Mouse (Mus musculus) left cerebral cortex, adult 2 months (tissue): Measurements from ENCODE around the gene Nln. TPM values are rescaled to one million over a fixed set of nuclear protein-coding genes. Genes with fewer than 3 reads are reported as not detected.

Experiments used
- DNase-seq, 2 experiments: peaks; one replicate each; pipeline ENCODE4 v3.0.0; 2021 to 2022; ENCODE audit warnings: low spot score in 2 of 2, mixed read lengths in 1 of 2; ENCODE audit errors: extremely low spot score in 1 of 2
- H3K27ac ChIP-seq: fragments of 200-600 bp; 2 replicates; pipeline ENCODE4 v1.8.1; 2022
- H3K4me3 ChIP-seq: fragments of 200-600 bp; 2 replicates; pipeline ENCODE4 v1.8.1; 2022
- CTCF ChIP-seq: fragments of 200-600 bp; IDR thresholded peaks from 2 replicates; pipeline ENCODE4 v1.8.1; 2022; ENCODE audit warnings: antibody characterized with exemption, mild to moderate bottlenecking, moderate library complexity
- intact Hi-C: fragments of 180-260 bp; cut with DNase I; formaldehyde crosslinking; loops from one replicate; pipeline ENCODE4 v1.15.1; 2025
- total RNA-seq, 2 experiments: library from RNA; stranded (reverse); gene quantifications; 2 replicates each; pipeline ENCODE4 v1.2.3; 2021

Nln gene
- total RNA-seq, 2 experiments from 2014 or later = 24.1 to 27.0 TPM

DNA sequence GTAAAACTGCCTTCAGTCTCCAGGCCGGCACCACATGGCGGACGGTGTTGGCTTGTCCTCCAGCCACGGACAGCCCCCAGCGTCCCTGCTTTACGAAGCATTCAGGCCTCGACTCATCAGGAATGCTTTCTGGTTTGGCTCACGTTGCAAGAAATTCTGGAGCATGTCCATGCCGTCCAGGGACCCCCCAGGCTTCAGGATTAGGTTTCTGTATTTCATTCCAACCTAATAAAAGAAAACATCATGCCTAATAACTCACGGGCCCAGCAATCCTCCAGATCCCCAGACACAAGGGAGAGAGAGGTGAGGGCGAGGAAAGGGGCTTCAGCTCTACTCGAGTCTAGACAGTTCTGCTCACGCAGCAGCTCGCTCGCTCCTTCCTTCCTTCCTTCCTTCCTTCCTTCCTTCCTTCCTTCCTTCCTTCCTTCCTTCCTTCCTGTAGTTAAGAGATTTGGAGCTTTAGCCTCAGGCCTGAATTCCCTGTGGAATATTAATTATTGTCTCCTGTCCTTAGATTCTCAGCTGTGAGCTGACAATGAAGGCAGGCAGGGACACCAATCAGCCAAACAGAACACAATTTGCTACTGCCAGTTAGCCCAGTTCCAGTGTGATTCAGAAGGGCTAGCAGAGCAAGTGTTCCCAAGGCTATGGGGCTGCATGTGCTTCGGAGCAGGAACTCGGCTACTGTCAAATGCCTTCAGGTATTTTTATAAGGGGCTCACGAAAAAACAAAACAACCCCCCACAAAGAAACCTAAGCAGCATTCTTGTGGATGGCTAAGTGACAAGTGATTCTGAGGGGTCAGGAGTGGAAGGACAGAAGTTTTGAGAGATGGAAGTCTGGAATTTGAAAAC, 84.3 kb downstream of the Nln start:
- no peak for TF ChIP-seq CTCF
- intact Hi-C loops = no loop called here
- Histone ChIP-seq H3K27ac (peak overlapping the region; percentile 67), H3K4me3 (no peak overlapping the region)
- DNase-seq = no peak

DNA sequence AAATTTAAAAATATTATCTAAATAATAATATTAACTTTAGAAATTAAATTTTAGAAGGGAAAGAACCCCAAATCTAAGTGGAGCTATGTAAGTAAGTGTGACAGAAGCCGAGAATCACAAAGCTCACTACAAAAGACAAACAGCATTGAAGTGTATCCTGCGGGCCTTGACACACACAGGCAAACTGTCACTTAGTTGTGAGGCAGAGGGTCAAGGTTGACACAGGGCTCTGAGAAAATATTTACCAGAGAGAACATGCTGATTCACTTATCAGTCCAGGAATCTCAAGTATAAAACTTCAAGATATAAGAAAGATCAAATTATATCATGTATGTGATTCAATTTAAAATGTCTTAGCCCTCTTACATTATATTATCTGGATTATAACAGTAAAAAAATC, 85.1 kb downstream of the Nln start:
- no peak for TF ChIP-seq CTCF
- no peak overlapping the region for H3K4me3 ChIP-seq
- intact Hi-C loops = no loop called here
- H3K27ac ChIP-seq = peak overlapping the region; percentile 67; the same call in 1 of the 2 replicates
- no peak for DNase-seq

DNA sequence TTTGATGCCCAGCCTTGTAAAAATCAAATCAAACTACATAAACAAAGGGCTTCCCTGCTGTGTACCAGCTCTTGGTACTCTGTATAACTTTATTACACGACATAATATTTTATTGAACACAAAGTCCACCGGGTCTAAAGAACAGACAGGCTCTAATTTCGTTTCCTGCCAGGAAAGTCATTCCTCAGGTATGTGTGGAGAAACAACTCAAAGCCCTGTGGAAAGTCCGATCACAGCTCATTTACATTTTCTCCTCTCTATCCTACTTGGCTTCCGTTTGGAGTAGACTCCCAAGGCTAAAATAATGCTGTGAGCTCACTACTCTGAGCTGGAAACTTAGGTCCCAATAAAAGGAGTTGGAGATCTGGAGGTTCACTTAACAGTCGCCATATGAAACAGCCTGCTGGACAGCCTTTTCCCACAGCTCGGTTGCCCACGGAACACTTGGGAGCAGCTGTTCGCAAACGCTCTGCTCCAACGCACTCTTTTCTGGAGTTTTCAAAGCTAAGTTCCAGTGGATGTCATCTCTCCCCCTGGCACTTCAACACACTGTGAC, 86.0 kb downstream of the Nln start:
- no peak for DNase-seq
- no peak for TF ChIP-seq CTCF
- Histone ChIP-seq H3K27ac (no peak overlapping the region), H3K4me3 (no peak overlapping the region)
- intact Hi-C loops = no loop called here

DNA sequence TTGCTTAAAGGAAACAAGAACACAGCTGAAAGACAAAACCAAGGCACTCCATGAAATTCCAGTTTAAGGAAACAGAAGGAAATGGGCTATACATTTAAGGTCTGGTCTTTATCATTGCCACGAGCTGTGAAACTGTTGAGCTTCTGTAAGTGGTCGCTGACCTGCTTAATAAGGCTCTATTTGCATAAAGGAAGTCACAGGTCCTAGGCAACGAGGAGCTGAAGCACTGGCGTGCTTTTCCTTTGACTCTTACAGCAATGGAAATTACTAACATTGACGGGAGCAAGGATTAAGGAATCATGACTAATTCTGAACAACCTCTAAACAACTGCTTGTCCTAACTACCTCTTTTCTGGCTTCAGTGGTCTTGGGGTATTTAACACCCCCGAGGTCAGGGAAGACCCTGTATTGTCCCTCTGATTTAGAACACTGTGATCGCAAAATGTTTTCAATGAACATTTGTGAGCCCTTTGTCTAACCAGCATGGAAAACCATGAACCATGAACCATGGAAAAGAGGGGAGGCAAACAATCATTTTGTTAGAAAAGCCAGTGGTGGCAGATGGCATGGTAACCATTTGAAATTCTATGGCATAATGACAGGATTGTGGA, 90.8 kb downstream of the Nln start:
- TF ChIP-seq CTCF = no peak
- DNase-seq = no peak
- intact Hi-C loops = no loop called here
- Histone ChIP-seq H3K4me3 (no peak overlapping the region), H3K27ac (no peak overlapping the region)

DNA sequence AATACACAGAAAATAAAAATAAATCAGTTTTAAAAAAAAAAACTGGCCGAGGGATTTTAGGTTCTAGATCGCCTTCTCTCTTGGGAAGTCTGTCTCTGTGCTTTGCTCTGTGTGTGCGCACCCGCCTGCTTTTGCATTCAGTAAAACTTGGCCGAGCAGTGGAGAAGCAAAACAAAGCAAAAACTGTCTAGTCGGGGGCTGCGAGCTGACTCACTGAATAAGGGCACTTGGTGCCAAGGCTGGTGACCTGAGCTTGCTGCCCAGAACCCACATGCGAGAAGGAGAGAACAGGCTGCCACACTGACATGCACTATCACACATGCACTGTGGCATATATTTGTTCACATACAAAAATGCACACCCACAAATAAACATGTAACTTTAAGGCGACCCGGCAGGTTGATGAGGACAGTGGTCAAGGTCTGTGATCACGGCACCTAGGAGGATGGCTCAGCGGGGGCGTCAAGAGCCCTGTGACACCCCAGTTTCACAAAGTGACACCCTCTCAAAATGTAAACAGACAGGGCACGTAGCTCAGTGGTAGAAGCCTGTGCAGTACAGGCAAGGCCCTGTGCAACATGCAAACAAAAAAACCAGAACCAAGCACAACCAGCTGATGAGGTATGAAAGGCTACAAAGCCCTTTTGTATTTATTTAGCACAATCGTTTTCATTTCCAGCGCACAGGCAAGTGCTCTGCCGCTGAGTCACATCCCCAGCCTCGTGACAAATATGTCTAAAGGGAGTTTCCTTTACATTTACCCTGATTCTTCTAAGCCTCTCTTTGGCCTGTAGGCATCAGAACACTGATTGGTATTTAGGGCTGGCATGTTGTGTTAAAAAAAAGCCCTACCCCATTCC, 93.9 kb downstream of the Nln start:
- Histone ChIP-seq H3K27ac (peak overlapping the region; percentile 63; the same call in 1 of the 2 replicates), H3K4me3 (no peak overlapping the region)
- intact Hi-C loops = no loop called here
- TF ChIP-seq CTCF = no peak
- DNase-seq = peak in 1 of 2 experiments; percentile 32

DNA sequence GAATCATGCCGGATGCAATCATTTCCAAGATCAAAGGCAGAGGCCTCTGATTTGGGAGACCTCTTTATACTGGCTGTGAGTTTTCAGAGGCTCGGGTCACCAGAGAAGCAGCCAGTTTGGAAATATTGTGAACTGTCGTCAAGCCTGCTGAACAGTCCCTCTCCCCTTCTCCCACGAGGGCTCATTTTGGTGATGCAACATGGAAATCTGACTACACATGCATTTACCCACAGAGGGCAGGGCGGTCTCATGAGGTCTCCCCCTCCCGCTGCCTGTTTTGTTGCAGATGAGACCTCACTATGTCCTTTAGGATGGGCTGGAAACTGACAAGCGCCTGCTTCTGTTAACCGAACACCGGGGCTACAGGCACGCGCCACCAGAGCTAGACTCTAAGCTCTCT, 95.4 kb downstream of the Nln start:
- TF ChIP-seq CTCF = no peak
- no peak for DNase-seq
- H3K27ac ChIP-seq = no peak overlapping the region
- no peak overlapping the region for H3K4me3 ChIP-seq
- intact Hi-C loops = no loop called here

DNA sequence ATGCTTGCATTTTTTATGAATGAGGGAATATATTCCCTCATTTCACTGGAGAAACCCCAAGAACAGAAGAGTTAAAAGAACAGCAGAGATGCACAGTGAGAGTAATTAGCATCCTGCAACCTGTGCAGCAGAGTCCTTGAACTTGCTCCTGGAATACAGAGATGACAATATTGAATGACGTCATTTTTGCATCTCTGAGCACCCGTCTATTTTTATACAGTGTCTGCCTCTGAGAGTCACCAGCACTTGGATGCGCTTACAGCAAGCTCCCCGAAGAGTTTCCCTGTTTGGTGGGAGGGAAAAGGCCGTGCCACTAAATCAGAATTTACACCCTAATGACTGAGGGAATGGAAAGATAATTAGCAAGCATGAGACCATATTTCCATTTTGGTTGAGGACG, 96.0 kb downstream of the Nln start:
- DNase-seq = no peak
- no peak overlapping the region for H3K4me3 ChIP-seq
- intact Hi-C loops = no loop called here
- H3K27ac ChIP-seq = no peak overlapping the region
- no peak for TF ChIP-seq CTCF

DNA sequence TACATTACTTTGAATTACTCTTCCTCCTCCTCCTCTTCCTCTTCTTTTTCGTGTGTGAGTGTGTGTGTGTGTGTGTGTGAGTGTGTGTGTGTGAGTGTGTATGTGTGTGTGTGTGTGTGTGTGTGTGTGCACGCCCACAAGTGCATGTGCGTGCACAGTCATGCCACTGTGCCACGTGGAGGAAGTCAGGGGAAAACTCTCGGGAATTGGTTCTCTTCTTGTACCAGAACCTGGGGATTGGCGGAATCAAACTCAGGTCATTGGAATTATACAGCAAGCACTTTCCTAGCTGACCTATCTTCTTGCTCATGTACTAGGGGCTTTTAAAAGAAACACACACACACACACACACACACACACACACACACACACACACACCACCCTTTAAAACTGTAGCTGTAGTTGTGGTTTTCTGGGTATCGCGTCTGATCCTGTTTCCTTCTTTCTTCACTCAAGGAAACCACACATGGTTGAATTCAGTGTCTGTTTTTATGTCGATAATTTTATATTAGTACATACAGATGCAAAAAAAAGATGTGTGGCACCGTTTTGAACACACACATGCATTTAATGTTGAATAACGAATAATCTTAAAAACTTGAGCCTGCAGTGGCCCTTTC, 97.1 kb downstream of the Nln start:
- DNase-seq = no peak
- Histone ChIP-seq H3K4me3 (no peak overlapping the region), H3K27ac (no peak overlapping the region)
- TF ChIP-seq CTCF = no peak
- intact Hi-C loops = no loop called here

DNA sequence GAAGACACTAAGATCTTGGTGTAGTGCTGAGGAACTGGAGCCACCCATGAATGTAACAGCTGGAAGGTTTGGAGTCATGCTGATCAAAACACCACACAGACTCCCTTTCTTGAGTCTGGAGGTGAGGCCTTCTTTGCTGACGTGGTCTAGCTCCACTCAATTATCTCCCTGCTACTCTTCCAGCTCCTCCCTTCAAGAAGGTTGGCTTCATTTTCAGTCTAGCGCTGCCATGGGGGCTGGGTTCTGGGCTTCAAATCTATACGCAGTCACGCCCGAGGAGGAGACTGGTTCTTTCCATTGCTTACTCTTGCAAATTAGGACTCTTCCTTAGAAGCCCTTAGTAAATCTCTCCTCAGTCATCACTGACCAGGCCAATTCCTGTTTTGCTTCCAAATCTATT, 98.1 kb downstream of the Nln start:
- TF ChIP-seq CTCF = no peak
- intact Hi-C loops = no loop called here
- Histone ChIP-seq H3K27ac (no peak overlapping the region), H3K4me3 (no peak overlapping the region)
- no peak for DNase-seq

DNA sequence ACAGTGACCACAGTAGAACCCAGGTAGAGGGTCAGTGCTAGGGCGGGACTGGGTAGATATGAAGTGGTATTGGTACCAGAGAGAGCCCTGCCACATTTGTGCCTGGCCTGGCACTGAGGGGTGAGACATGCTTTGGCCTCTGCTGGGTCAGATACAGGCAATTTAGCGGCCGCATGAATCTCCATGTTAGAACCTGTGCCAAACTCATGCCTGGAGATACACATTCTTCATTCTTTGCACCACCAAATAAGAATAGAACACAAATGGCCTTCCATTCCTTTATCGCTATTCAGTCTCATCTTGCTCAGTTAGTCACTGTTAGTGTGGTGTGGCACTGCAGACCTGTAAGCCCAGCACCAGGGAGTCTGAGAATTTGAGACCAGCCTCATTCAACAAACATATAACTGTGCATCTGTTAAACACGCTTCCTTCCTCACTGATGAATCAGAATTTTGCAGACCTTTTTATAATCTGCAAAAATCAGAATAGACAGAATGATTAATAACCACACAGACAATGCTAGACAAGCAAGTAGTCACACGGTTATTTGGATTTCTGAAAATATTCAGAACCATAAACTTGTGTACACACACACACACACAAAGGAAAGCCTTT, 104.1 kb downstream of the Nln start:
- Histone ChIP-seq H3K27ac (no peak overlapping the region), H3K4me3 (no peak overlapping the region)
- no peak for TF ChIP-seq CTCF
- DNase-seq = no peak
- intact Hi-C loops = no loop called here

DNA sequence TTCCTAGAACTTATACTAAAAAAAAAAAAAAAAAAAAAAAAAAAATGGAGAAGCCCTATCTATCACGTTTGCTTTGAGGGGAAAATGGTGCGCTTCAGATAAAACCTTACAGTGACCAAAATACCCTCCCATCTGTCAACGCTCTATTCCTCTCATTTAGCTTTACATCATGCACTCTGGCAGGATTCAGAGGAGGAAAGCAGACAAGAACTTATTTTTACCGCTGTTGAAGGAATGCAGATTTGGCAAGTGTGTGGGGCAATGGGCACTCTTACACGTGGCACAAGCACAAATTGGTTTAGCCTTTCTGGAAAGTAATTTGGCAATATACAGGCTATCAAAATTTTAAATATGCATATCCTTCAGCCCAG, 115.3 kb downstream of the Nln start:
- no peak for DNase-seq

More for the DNA sequence above, 115.3 kb downstream of the Nln start:
- Histone ChIP-seq H3K27ac (no peak overlapping the region), H3K4me3 (no peak overlapping the region)
- TF ChIP-seq CTCF = no peak
- intact Hi-C loops = no loop called here
